Mouse (Mus musculus) testis, adult 2 months (tissue): ENCODE results near the gene Kncn. TPM values are rescaled to one million over a fixed set of nuclear protein-coding genes. Genes with fewer than 3 reads are reported as not detected.

Experiments used
- H3K27ac ChIP-seq: fragments of 200-500 bp; 2 replicates; pipeline ENCODE4 v1.5.1; 2012; ENCODE audit warnings: low read depth, low read length; ENCODE audit not compliant: control insufficient read depth, insufficient read depth
- H3K27me3 ChIP-seq: fragments of 200-500 bp; 2 replicates; pipeline ENCODE4 v1.6.1; 2012; ENCODE audit warnings: mild to moderate bottlenecking, low read length, moderate library complexity; ENCODE audit not compliant: control insufficient read depth, insufficient read depth
- H3K36me3 ChIP-seq: fragments of 200-500 bp; 2 replicates; pipeline ENCODE4 v1.6.1; 2012; ENCODE audit warnings: mild to moderate bottlenecking, low read length; ENCODE audit not compliant: control insufficient read depth, insufficient read depth
- H3K4me1 ChIP-seq: fragments of 200-500 bp; 2 replicates; pipeline ENCODE4 v1.6.1; 2012; ENCODE audit warnings: low read length; ENCODE audit not compliant: control insufficient read depth, insufficient read depth
- H3K4me3 ChIP-seq: fragments of 200-500 bp; 2 replicates; pipeline ENCODE4 v1.5.1; 2012; ENCODE audit warnings: low read depth, mild to moderate bottlenecking, low read length, moderate library complexity, mixed read lengths; ENCODE audit not compliant: control insufficient read depth
- CTCF ChIP-seq: fragments of 200-500 bp; IDR thresholded peaks from 2 replicates; pipeline ENCODE4 v1.5.1; 2012; ENCODE audit warnings: low read depth, mild to moderate bottlenecking, inconsistent platforms, low read length, moderate library complexity; ENCODE audit not compliant: control insufficient read depth, insufficient read depth, insufficient replicate concordance
- POLR2A ChIP-seq: fragments of 200-500 bp; IDR thresholded peaks from 2 replicates; pipeline ENCODE4 v1.6.1; 2012; ENCODE audit warnings: low read depth, mild to moderate bottlenecking, inconsistent platforms, low read length, moderate library complexity; ENCODE audit not compliant: control insufficient read depth
- polyA plus RNA-seq: library from polyadenylated mRNA; depleted of rRNA; stranded (reverse); fragments of >200 nt; gene quantifications from 2 replicates; pipeline ENCODE4 v1.2.3, GENCODE M21; 2012

Kncn gene
- polyA plus RNA-seq, 1 experiment, result 1.0 TPM

DNA sequence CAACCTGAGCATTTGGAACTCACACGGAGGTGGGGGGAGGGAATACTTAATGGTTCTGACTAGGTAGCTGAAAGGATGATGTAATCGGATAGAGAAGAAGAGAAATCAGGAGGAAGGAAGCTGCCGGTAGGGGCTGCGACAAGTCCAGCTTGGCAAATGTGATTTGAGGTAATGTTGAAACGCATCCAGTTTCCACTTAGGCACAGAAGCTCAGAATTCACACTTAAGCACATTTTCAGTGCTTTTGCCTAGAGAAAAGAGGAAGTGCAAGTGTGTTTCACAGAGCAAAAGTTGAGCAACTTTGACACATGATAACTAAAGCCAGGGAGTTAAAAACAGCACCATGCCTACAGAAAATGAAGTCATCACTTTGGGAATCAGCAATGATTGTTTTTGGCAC is 36.8 kb upstream of the Kncn start:
- H3K27me3 ChIP-seq, result no peaks in the 10 kb centered on the region
- H3K4me3 ChIP-seq, result peak overlapping the region; percentile 48; the same call in 1 of the 2 replicates
- no peak overlapping the region for H3K27ac ChIP-seq
- H3K36me3 ChIP-seq, result peaks cover 2% of the 10 kb centered on the region
- H3K4me1 ChIP-seq, result no peaks in the 10 kb centered on the region; the same call in 1 of the 2 replicates
- no peak for TF ChIP-seq CTCF
- no peak for TF ChIP-seq POLR2A

DNA sequence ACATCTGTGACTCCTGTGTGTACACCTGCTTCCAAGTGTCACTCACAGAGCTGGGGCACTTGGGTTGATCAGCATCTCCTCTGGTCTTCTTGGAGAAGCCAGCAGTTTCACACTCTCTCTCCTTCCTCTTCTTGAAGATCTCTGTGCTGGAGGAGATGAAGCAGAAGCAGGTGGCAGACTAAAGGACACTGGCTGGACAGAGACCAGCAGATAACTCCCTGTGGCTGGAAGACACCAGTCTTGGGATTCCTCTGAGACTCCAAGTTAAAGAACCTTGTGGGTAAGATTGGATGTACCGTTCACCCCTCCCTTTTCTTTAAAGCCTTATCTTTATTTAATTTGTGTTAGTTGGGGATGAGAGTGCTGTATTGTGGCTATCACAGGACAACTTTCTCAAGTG is 36.1 kb upstream of the Kncn start:
- no peaks in the 10 kb centered on the region; the same call in 1 of the 2 replicates for H3K4me1 ChIP-seq
- no peak overlapping the region for H3K27ac ChIP-seq
- no peak overlapping the region for H3K4me3 ChIP-seq
- H3K27me3 ChIP-seq, result no peaks in the 10 kb centered on the region
- H3K36me3 ChIP-seq, result peaks cover 2% of the 10 kb centered on the region
- TF ChIP-seq CTCF (no peak), POLR2A (no peak)

DNA sequence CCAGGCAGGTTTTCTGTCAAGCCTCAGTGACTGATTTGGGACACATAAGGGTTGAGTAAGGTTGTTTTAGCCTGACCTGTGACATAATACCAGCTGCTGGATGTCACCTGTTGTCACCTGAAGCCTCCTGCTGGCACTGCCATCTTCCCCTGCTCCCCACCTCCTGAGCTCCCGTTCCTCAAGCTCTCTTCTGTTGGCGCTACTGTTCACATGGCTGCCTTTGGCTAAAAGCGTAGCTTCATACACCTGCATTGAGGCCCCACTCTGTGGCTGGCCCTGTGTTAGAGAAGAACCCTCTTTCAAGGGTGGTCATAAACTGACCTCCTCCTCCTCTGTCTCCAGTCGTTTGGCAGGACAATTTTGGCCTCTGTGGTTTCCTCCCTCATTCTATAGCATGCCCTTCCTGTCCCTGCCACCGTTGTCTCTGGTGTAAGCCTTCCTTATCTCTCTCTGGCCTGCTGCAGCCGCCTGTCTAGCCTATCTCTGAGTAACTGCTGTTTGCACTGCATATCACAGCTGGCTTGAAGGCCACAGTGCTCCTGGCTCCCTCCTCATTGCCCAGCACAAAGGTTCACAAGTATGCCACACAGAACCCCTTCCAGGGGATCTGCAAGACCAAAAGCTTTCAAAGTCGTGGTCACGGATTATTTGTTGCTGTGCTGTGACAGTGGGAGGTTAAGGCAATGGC is 35.1 kb upstream of the Kncn start:
- no peak for TF ChIP-seq CTCF
- TF ChIP-seq POLR2A, result no peak
- no peaks in the 10 kb centered on the region for H3K27me3 ChIP-seq
- H3K36me3 ChIP-seq, result peaks cover 2% of the 10 kb centered on the region
- H3K4me3 ChIP-seq, result no peak overlapping the region
- H3K4me1 ChIP-seq, result no peaks in the 10 kb centered on the region; the same call in 1 of the 2 replicates
- H3K27ac ChIP-seq, result no peak overlapping the region

DNA sequence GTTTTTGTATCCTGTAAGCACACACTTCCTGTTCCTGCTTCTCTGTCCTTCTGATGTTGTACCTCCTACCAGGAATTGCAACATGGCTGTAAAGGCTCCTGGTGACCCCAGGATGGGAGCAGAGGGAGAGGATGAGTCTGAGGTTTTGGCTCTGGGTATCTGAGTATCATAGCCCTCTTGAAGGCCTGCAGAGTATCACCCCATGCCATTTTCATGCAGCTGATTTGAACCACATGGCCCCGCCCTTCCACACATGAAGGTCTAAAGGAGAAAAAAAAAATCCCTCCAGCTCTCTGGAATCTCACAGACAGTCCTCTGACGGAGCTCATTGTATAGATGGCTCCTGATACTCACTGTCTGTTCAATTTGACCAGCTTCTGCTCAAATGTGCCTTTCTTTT is 34.1 kb upstream of the Kncn start:
- no peak overlapping the region for H3K4me3 ChIP-seq
- no peak overlapping the region for H3K27ac ChIP-seq
- TF ChIP-seq POLR2A (no peak), CTCF (no peak)
- H3K36me3 ChIP-seq, result peaks cover 2% of the 10 kb centered on the region
- no peaks in the 10 kb centered on the region for H3K27me3 ChIP-seq
- H3K4me1 ChIP-seq, result no peaks in the 10 kb centered on the region; the same call in 1 of the 2 replicates

DNA sequence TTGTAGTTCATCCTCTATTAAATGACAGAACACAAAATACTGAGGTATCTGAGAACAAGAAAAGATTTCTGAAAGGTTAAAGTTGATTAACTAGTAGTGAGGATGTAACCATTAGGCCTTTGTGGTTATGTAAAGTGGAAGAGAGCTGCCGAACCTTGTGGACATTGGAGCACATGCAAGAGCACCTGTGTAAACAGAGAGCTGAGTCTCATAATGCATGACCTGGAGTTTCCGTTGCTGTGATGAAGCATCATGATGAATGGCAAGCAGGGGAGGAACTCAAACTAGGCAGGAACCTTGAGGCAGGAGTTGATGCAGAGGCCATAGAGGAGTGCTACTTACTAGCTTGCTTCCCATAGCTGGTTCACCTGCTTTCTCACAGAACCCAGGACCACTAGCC is 33.6 kb upstream of the Kncn start:
- Histone ChIP-seq H3K36me3 (peaks cover 2% of the 10 kb centered on the region), H3K27me3 (no peaks in the 10 kb centered on the region), H3K4me3 (no peak overlapping the region), H3K4me1 (no peaks in the 10 kb centered on the region; the same call in 1 of the 2 replicates), H3K27ac (no peak overlapping the region)
- TF ChIP-seq POLR2A, result no peak
- TF ChIP-seq CTCF, result no peak

DNA sequence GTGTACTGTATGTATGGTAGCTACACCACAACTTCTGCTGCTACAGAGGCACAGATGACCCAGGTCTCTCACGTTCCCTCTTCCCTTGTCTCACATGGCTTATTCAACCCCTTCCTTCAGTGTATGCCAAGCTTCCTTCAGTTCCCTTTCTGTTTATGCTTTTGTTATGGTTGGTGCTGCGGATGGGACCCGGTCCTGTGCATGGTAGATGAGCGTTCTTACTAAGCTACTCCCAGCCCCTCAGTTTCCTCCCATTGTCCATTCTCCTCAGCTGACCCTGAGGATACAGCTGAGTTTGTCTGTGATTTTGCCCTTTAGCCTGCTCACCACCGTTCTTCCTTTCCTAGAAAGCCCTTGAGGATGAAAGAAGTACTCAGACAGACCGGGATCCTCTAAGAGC is 32.6 kb upstream of the Kncn start:
- Histone ChIP-seq H3K27ac (no peak overlapping the region), H3K4me3 (no peak overlapping the region), H3K27me3 (no peaks in the 10 kb centered on the region), H3K36me3 (peaks cover 2% of the 10 kb centered on the region), H3K4me1 (no peaks in the 10 kb centered on the region; the same call in 1 of the 2 replicates)
- no peak for TF ChIP-seq CTCF
- TF ChIP-seq POLR2A, result no peak

DNA sequence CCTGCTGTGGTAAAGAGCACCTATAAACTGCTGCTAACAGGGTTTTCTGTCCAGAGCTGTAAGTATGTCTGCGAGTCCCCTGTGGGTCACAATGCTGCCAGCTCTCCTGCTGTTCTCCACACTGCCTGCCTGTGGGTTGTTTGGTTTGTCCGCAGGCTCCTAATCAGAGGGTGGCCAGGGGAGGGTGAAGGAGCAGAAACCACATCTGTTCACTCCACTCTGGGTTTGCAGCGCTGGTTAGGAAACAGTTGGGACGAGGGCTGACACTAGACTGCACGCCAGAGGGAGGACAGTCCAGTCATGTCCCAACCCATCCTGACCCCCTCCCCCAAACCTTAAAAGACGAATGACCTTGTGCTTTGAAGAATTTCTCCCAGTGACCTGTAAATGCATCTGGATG is 29.1 kb upstream of the Kncn start:
- Histone ChIP-seq H3K27ac (no peak overlapping the region), H3K36me3 (peaks cover under 1% of the 10 kb centered on the region), H3K4me3 (no peak overlapping the region), H3K27me3 (no peaks in the 10 kb centered on the region), H3K4me1 (no peaks in the 10 kb centered on the region)
- no peak for TF ChIP-seq POLR2A
- TF ChIP-seq CTCF, result no peak
